Mouse (Mus musculus) lung, adult 2 months (tissue): ENCODE measurements around the gene Ybx2. TPM values are rescaled to one million over a fixed set of nuclear protein-coding genes. Genes with fewer than 3 reads are reported as not detected.

Source experiments
- DNase-seq: peaks from one replicate; pipeline ENCODE4 v3.0.0; 2022
- H3K4me1 ChIP-seq: fragments of 200-500 bp; 2 replicates; pipeline ENCODE4 v1.6.1; 2011; ENCODE audit warnings: low read length; ENCODE audit not compliant: control insufficient read depth, insufficient read depth
- H3K4me3 ChIP-seq: fragments of 200-500 bp; replicated peaks from 2 replicates; pipeline ENCODE3; 2011; ENCODE audit warnings: low read depth, mild to moderate bottlenecking, control low read depth, low read length; ENCODE audit errors: extremely low read depth
- CTCF ChIP-seq: fragments of 200-500 bp; IDR thresholded peaks from 2 replicates; pipeline ENCODE4 v1.5.1; 2011; ENCODE audit warnings: mild to moderate bottlenecking, low read length, control low read depth; ENCODE audit not compliant: insufficient read depth
- POLR2A ChIP-seq: fragments of 200-500 bp; IDR thresholded peaks from 2 replicates; pipeline ENCODE4 v1.6.1; 2011; ENCODE audit warnings: low read depth, mild to moderate bottlenecking, control low read depth, low read length, borderline replicate concordance; ENCODE audit errors: extremely low read depth
- WGBS: fragments of 180-500 bp; shearing (Covaris S2); methylation state at CpG from one replicate; pipeline ENCODE4 v1.1.7; 2018; 5-methylcytosine and 5-hydroxymethylcytosine counted together
- polyA plus RNA-seq: library from polyadenylated mRNA; depleted of rRNA; stranded (reverse); fragments of >200 nt; gene quantifications from 2 replicates; pipeline ENCODE4 v1.2.3, GENCODE M21; 2012; rRNA removed

Ybx2 gene
- polyA plus RNA-seq, result 4.6 and 6.7 TPM in 2 replicates

DNA sequence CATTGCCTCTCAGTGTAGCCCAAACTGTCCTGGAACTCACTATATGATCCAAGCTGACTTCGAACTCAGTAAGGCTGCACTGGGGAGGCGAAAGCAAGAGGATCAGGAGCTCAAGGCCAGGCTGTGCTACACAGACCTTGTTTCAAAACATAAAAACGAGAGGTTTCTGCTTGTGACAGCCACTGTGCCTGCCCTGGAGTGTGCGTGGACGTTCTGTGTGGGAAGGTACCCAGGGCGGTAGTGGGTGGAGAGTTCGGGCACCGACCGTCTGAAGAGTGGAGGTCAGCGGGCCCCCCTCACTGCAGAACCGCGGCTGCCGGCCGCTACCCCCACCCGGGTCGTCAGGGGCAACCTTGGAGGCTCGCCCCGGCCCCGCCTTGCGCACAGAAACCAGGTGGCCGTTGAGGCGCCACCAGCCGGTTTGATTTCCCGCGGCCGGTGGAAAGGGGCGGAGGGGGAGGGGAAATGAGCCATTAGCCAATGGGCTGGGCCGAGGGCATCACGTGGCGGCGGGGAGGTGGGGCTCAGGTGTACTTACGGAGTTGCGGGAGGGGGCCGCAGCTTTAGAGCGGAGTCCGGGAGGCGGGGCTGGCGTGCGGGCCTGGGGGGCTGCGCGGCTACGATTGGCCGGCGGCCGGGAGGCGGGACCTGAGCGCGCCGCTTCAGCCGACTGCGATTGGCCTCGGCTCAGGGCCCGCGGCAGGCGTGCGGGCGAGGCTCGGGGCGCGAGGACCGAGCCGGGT, at the start of gene Ybx2:
Ybx2 (plus strand) TSS at position 660 of the 743 bp plus-strand sequence.
- TF ChIP-seq CTCF (no peak), POLR2A (no peak)
- 2% methylated on average over 62 of the region's 62 CpGs for WGBS
- Histone ChIP-seq H3K4me1 (peaks cover 4% of the 10 kb centered on the region), H3K4me3 (peak within 1 kb of the TSS; percentile 14)
- peak; percentile 85 for DNase-seq

DNA sequence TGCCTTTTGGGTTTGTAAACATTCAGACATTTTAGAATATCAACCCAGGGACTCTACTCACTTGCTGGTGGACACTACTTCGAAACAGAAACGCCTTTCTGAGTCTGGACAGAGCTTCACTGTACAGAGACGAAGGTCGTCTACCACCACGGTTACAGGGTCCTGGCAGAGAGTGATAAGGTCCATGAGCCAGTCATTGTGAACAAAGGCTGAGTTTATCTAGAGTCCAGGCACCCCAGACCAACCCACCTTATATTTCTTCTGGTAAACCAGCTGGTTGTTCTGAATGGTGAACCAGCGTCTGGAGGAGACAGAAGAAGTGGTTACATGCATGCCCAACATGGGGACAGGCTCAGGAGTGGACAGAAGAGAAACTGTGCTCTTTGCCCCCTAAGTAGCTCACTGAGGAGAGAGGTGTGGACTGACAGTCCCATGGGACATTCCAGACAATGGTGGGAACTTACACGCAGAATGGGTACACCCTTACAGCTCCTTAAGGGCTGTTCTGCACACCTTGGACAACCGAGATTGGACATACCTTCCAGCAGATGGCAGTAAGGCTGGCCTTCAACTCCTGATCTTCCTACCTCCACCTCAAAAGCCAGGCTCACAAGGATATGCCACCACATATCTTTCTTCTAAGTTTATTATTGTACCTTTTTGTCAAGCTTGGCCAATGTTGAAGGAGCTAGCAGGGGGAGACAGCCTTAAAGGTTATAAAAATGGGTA, 48.5 kb upstream of the Ybx2 start:
- peak; percentile 40 for DNase-seq
- Histone ChIP-seq H3K4me1 (peaks cover 3% of the 10 kb centered on the region; the same call in 1 of the 2 replicates), H3K4me3 (no peak overlapping the region)
- TF ChIP-seq POLR2A (no peak), CTCF (peak; percentile 52)
- 66% methylated on average over 8 of the region's 8 CpGs for WGBS

DNA sequence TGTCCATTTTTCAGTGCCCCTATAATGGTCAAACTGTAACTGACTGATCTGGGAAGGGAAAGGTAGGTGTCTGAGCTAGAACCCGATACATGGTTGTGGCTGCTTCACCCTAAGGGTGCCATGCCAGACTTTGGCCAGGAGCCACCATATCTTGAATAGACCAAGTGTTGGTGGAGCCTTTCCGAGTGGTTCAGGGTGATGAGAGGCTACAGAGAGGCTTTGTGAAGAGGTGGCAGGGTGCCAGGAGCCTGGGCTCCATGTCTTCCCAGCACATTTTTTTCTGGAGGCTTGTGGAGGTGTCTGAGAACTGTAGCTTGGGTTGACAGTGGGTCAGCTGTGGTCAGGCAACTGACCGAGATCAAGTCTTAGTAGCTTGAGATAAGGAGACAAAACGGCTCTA, 44.1 kb upstream of the Ybx2 start:
- no peak for TF ChIP-seq CTCF
- TF ChIP-seq POLR2A, result no peak
- DNase-seq, result no peak
- no peak overlapping the region for H3K4me3 ChIP-seq
- 40% methylated on average over 4 of the region's 4 CpGs for WGBS
- H3K4me1 ChIP-seq, result no peaks in the 10 kb centered on the region

DNA sequence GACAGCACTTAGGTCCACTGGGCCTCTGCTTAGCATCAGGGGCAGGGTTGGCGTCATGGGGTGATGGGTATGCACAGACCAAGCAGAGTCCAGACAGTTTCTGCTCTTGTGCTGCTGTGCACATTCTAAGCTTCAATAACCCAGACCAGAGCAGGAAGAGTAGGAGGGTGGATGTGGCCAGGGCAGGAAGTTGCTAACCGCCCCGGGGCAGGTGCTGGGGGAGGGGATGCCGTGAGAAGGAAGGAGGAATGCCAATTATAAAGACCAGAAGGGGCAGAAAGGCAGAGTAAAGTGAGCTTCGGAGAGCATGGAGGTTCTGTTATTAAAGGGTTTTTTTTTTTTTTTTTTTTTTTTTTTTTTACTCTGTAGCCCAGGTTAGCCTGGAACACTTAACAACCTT, 40.9 kb upstream of the Ybx2 start:
- DNase-seq, result no peak
- Histone ChIP-seq H3K4me3 (peak overlapping the region; percentile 54), H3K4me1 (no peaks in the 10 kb centered on the region)
- TF ChIP-seq POLR2A (no peak), CTCF (no peak)
- WGBS, result 66% methylated on average over 5 of the region's 5 CpGs

DNA sequence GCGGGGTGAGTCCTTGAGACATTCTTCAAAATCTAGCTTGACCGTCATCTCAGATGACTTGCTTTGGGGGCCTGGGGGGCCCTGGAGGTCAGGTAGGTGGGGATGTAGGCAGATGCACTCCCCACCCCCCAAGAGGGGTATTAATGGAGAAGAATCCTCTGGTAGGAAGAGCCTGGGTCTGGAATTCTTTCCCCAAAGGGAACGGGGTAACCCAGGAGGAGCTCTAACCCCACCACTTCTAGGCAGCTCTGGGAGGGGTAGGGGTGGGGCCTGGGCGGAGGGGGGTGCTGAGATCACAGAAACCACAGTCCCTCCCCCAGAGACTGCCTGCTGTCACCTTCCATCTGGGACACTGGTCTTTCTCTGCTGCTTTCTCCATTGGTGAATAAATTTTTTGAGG, 40.3 kb upstream of the Ybx2 start, which contains the start of gene Acap1:
Acap1 (minus strand) TSS at position 249 of the 400 bp plus-strand sequence.
- Histone ChIP-seq H3K4me1 (0 out of 2 replicates have a peak, but pooled peaks cover 1% of the 10 kb centered on the region), H3K4me3 (peak within 1 kb of the TSS; percentile 54)
- WGBS, result 61% methylated on average over 4 of the region's 4 CpGs
- DNase-seq, result no peak
- TF ChIP-seq POLR2A, result no peak
- TF ChIP-seq CTCF, result no peak

DNA sequence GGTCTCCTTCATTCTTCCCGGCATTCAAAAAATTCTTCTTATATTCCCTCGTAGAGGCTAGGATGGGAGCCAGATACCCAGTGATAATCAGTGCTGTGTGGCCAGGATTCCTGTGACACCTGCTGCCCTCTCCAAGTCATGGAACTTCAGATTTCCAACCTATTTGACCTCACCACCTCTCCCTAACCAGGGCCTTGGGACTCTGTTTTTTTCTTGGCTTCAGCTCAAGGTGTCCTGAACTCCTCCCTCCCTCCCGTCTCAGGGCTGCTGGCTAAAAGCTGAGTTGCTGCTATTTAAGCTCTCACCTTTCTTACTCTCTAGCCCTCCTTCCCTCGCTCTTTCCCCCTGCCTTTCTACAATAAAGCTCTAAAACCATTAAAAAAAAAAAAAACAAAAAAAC, 35.7 kb upstream of the Ybx2 start:
- no peak overlapping the region for H3K4me3 ChIP-seq

DNA sequence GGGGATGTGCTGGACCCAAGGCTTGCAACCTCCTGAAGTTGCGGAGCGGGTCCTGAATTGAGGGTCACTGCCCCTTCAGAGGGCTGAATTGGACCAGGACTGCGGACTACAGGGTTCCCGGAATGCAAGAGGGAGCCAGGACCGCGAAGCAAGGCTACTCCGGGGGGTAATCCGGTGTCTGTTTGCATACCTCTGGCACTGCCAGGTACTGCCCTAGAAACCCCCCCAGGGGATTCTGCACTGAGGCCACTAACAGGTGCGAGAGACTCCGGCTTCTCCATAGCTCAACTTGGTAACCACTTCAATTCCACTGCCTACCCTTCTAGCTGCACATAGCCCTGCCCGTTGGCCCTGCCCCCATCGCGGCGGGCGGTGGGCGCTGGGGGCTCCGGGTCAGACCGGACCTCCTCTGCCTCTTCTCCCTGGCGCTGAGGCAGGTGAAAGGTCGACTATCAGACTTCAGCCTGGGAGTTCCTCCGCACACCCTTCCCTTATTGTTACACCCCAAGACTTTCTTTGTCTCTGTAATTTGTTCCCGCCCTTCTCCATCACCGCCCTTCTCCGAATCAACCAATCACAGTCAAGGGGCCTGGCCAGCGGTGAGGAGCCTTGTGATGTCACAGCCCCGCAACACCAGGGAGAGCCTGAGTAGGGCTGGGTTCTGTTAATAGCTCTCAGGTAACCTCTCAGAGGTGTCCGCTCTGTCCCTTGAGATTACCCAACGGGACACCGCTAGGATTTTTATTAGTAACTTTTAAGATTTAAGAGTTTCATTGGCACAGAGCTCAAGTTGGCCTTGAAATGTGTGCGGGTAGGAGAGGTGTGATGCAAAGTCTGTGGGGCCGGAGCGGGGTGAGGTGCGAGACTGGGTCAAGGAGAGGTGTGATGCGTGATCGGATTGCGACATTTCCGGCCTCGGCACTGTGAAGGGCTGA, 34.9 kb upstream of the Ybx2 start, which contains the start of the genes 2810408A11Rik and Neurl4:
2810408A11Rik (minus strand) TSS at position 517 of the 935 bp plus-strand sequence.
Neurl4 (plus strand) TSS at position 602 of the 935 bp plus-strand sequence.
- TF ChIP-seq POLR2A, result peak; percentile 74; the same call in 1 of the 2 replicates
- TF ChIP-seq CTCF, result no peak
- peak; percentile 86 for DNase-seq
- Histone ChIP-seq H3K4me3 (peak within 1 kb of the TSS; percentile 77), H3K4me1 (peaks cover 3% of the 10 kb centered on the region; the same call in 1 of the 2 replicates)
- under 1% methylated on average over 38 of the region's 38 CpGs for WGBS

More for the DNA sequence above, 35.7 kb upstream of the Ybx2 start:
- peaks cover 3% of the 10 kb centered on the region; the same call in 1 of the 2 replicates for H3K4me1 ChIP-seq
- 33% methylated on average over 4 of the region's 4 CpGs for WGBS
- DNase-seq, result no peak
- TF ChIP-seq CTCF (no peak), POLR2A (no peak)

DNA sequence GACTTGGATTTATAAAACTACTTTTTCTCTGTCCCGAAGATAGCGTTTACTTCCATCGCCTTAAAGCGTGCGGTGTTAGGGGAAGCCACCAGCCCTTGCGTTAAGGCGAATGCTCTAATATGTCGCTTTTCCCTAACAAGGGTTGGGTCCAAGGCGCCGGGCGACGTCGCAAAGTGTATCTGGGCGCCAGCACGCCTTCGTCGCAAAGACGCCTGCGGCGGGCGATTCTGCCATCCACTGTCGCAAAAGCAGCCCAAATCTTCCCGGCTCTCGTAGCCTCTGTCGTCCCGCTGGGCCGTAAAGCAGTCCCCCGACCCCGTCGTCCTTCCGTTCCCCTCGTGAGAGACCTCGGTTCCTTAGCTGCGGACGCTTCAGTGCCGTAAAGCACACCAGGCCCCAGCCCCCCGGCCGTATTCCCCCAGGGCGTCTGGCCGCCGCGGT, 34.2 kb upstream of the Ybx2 start:
- peak; percentile 91 for DNase-seq
- Histone ChIP-seq H3K4me3 (peak overlapping the region; percentile 77), H3K4me1 (peaks cover 3% of the 10 kb centered on the region; the same call in 1 of the 2 replicates)
- no peak for TF ChIP-seq CTCF
- TF ChIP-seq POLR2A, result peak; percentile 89; the same call in 1 of the 2 replicates
- WGBS, result under 1% methylated on average over 42 of the region's 42 CpGs
